Mouse (Mus musculus): ENCODE data around the gene Gng10.

DNA sequence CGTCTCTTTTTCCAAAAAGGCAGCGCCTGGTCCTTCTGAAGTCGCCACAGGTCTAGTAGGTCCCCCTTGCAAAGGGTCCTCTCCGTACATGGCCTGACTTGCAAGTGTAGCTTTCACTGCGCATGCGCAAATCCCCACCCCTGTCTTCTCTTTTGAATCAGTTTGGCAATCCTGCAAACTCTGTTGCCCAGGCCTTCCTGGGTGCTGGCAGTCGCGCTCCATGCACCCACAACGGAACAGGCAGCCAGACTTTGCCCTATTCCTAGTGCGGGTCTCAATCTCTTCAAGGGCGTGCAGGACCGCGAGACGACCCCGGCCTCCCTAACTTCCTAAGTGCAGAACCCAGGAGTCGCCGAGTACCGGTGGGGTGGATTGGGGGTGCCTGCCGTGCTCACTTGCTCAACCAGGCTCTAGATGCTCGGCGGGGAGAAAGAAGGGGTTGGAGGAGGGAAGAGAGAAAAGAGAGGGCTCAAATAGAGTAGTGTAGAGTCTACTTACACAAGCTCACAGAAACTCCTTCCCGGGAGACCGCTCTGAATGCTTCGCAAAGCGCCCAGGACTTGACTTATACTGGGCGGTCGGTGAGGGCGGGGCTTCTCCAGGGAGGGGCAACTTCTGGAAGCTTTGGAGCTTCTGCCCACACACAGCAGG is 48.2 kb upstream of the Gng10 start, which contains the start of gene Ptgr1:
- no peak for TF ChIP-seq IRF4 (IDR thresholded peaks at IDR 0.05; ENCODE audit: low read depth, low read length)
- no peak for TF ChIP-seq CHD2 (IDR thresholded peaks at IDR 0.05; ENCODE audit: low read length)
- no peak for TF ChIP-seq TBP (conservative IDR thresholded peaks at IDR 0.05; ENCODE audit: low read depth, low read length)
